Mouse (Mus musculus) heart, postnatal 0 days (tissue): ENCODE data around the gene Capn9.

Experiments
- CTCF ChIP-seq: IDR thresholded peaks from 2 replicates; pipeline ENCODE4 v1.5.1; 2016; ENCODE audit warnings: antibody characterized with exemption, control low read depth, low read depth
- EP300 ChIP-seq: IDR thresholded peaks from 2 replicates; pipeline ENCODE4 v1.6.1; 2016; ENCODE audit warnings: antibody characterized with exemption, low read depth

GRCm38 (mm10) chr8:124585718-124586425, 10.0 kb downstream of the Capn9 start:
- no peak for TF ChIP-seq CTCF
- no peak for TF ChIP-seq EP300
